Mouse (Mus musculus) adrenal gland, postnatal 4 days (tissue): ENCODE data around the gene Ccdc148. TPM values are rescaled to one million over a fixed set of nuclear protein-coding genes. Genes with fewer than 3 reads are reported as not detected.

Experiments
- DNase-seq, 2 experiments: peaks; one replicate each; pipeline ENCODE4 v3.0.0; 2021 to 2022; ENCODE audit warnings: low spot score in 2 of 2, mixed read lengths in 2 of 2
- total RNA-seq, 2 experiments: library from RNA; stranded (reverse); gene quantifications; 2 replicates each; pipeline ENCODE4 v1.2.3; 2021

Ccdc148 gene
- total RNA-seq, 2 experiments from 2014 or later: 1.5 to 2.5 TPM

GRCm38 (mm10) chr2:58925551-58925950 lies 234.9 kb downstream of the Ccdc148 start:
- no peak for DNase-seq

GRCm38 (mm10) chr2:58918351-58918750 lies 242.1 kb downstream of the Ccdc148 start:
- DNase-seq: no peak

DNA sequence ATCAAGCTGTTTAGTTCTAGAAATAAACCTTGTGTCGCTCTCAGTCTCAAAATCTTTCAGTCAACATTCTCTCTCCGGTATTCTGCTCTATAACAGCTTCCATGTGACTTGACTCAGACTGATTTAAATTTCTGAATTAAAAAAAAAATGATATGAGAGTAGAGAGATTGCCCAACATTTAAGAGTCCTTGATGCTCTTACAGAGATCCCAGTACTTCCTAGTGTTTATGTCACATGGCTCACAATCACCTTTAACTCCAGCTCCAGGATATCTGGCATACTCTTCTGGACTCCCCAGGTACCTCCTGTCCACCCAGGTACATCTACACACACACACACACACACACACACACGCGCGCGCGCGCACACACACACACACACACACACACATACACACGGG lies 248.1 kb downstream of the Ccdc148 start:
- DNase-seq: no peak

GRCm38 (mm10) chr2:58906814-58907516 lies 253.5 kb downstream of the Ccdc148 start:
- DNase-seq: no peak

DNA sequence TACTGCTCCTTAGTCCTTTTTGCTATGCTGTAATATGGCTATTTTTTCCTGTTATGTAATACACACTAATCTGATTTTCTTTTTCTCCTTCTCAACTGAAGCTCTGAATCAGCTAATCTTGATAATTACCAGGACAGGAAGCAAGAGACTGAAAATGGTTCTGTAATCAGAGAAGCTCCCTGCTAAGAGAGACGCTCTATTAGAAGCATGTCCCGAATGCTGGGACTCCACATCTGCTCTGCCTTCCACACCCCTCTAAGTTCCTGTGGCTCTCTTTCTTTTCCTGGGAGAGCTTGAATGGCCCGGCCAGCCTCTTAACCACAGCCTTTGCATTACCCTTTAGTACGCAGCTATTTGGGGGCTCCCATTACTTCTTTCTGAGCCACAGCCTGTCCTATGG lies 255.4 kb downstream of the Ccdc148 start:
- DNase-seq: no peak

GRCm38 (mm10) chr2:58879876-58880275 lies 280.6 kb downstream of the Ccdc148 start:
- no peak for DNase-seq

GRCm38 (mm10) chr2:58859134-58859533 lies 301.3 kb downstream of the Ccdc148 start, which contains the start of gene Gm11099:
Gene Gm11099, plus strand, starts transcription at chr2:58859434.
- DNase-seq: no peak

DNA sequence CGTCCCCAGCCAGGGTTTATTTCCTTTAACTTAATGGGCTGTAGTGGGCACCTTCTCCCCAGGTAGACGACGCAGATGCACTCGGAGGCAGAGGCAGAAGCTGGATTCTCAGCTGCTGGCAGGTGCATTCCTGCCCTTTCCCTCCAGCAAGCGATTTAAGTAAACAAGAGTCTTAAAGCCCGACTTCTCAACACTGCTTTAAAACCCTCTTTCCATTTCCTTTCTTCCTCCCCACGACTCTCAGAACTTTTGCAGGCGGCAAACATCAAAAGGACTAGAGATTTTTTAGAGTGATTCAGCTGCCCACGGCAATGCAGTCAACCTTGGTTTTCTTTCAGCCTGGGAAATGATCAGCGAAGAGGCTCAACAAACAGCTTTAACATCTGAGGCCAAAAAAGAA lies 316.0 kb downstream of the Ccdc148 start:
- no peak for DNase-seq

GRCm38 (mm10) chr2:58842443-58842842 lies 318.0 kb downstream of the Ccdc148 start:
- DNase-seq: no peak

DNA sequence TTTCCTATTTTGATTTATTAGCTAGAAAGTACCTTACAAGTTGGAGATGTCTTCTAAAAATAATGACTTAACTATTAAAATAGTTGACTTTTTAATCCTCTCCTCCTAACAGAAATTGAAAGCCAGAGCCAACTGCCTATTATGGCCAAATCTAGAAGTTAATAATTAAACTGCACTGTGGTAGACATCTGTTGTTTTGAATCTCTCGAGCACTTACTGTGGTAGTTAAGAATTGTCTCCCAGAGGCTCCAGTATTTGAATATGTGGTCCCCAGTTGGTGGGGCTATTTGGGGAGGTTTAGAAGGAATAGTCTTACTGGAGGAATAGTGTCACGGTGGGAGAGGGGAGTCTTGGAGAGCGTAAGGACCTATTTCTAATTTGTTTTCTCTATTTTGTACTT lies 319.5 kb downstream of the Ccdc148 start:
- DNase-seq: no peak

DNA sequence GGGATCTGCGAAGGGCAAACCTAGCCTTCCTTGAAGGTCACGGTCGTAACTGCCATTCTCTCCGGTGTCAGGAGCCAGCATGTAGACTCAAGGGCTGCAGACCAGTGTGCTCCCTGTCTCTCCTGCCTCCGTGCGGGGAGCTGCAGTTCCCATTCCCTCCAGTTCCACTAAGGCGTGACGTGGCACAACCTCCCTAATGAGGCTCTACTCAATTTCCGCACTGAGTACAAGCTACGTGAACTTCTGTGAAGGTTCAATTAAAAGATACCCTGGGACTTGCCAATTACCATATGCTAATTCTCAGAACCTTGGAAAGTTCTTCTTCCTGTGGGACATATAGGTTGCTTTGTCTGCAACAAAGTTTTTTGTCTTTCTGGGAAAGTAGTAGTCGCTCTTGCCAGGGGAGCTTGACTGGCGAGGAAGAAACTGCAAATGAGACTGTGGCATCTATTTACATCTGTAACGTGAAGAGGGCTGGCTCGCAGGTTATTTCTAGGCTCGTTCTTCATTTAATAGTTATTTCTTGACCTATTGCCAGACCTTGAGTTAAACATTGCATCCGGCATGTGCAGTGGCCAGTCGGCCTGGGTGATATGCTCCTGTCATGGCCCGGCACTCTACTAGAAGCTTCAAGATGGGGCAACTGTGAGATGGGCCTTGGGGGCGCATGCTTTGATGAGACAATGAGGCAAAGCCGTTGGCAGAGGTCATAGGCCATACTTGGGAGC lies 328.1 kb downstream of the Ccdc148 start:
- DNase-seq: no peak

- DNase-seq: no peak
Observed at GRCm38 (mm10) chr2:58829981-58830742, 330.3 kb downstream of the Ccdc148 start.

- no peak for DNase-seq
Observed at GRCm38 (mm10) chr2:58828910-58829600, 331.4 kb downstream of the Ccdc148 start.

DNA sequence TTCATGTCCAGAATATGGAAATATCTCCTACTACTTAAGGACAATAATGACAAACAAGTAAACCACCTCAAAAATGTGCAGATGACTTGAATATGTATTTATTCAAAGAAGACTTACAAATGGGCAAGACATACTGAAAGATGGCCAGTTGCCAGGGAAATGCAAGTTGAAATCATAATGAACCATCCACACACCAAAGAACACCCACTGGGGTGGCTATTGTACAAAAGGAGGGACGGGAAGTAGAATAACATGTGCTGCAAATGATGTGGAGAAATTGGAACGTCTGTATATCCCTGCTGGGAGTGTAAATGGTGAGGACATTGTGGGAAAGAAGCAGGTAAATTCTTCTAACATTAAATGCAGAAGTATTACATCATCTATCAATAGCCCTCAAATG lies 347.5 kb downstream of the Ccdc148 start:
- no peak for DNase-seq

GRCm38 (mm10) chr2:58799623-58800022 lies 360.9 kb downstream of the Ccdc148 start:
- DNase-seq: no peak

DNA sequence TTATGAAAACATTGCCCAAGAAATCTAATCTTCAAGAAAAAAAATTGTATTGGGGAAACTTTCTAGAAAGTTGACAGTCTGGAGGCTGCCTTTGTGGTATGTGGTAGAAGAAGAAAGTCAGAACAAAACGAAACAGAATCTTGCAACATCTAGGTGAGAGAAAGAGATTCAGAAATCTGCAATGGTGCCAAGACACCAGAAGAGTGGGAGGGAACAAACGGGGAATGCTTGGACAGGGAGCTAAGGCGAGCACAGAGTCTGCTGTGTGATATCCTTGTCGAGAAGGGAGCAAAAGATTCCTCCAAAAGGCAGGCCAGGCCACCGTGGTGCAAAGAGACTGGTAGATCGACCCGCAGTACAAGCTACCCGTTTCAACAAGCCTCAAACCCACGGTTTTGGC lies 361.4 kb downstream of the Ccdc148 start:
- DNase-seq: no peak

DNA sequence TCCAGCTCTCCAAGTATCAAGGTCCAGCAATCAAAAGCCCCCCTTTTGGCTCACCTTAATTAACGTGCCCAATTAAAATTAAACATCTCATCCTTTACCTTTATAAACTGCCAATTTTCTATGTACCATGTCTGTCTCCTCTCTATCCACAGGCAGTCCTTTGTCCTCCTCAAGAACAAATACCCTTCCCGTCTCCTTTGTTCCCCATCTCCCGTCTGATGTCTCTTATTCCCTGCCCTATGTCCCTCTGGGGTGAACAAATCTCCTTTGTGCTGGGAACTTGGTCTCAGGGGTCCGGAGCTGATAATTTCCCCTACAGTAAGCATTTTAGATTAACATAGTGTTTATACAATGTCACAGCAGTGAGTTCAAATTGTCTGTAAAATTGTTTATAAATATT lies 363.0 kb downstream of the Ccdc148 start:
- no peak for DNase-seq

- DNase-seq: no peak
Observed at GRCm38 (mm10) chr2:58795432-58795831, 365.1 kb downstream of the Ccdc148 start.

DNA sequence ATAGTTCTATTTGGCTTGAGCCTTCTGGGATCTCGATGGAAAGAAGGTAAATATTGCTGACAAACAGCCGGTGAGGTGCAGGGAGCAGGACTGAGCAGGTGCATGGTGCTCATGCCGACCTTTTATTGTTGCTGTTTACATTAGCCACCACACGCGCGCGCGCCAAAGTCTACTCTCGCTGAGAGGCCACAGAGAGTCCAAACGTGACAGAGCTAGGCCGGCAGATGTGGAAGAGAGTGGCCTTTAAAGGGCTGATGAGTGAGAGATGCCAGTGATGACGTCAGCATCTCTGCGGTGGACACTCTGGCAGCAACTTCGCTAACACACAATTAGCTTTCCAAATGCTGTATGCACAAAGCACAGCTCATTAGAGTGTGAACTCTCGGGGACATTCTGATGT lies 366.0 kb downstream of the Ccdc148 start:
- DNase-seq: no peak

GRCm38 (mm10) chr2:58790361-58790760 lies 370.1 kb downstream of the Ccdc148 start:
- no peak for DNase-seq

DNA sequence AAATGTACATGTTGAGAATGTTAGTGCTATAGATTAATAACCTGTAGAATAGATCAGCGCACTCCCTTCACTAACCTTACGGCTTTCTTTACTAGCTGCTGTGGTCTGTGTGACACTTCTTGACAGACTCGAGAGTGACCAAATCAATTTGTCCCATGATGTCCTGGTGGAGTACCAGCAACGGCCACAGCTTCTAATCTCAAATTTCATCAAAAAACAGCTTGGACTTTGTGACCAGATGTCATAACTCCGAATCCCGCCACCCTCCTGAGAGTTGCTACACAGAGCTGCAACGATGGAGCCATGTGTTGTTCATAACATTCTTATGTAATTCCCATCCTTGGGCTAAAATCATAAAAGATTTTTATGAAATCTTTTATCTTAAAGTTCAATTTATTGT lies 370.5 kb downstream of the Ccdc148 start:
- no peak for DNase-seq
